Mouse (Mus musculus): ENCODE data around the gene Cdhr3.
A peak's percentile ranks its signal among the peaks of the same experiment; 100 is the strongest.

Cdhr3 gene

GRCm38 (mm10) chr12:33035719-33036521 lies 56.8 kb downstream of the Cdhr3 start:
- DNase-seq (ENCODE audit: low read depth, low spot score) = peak; percentile 62

- no peak for DNase-seq (ENCODE audit: low read depth, low spot score)
Measured at GRCm38 (mm10) chr12:33035089-33035718, 57.5 kb downstream of the Cdhr3 start.

DNA sequence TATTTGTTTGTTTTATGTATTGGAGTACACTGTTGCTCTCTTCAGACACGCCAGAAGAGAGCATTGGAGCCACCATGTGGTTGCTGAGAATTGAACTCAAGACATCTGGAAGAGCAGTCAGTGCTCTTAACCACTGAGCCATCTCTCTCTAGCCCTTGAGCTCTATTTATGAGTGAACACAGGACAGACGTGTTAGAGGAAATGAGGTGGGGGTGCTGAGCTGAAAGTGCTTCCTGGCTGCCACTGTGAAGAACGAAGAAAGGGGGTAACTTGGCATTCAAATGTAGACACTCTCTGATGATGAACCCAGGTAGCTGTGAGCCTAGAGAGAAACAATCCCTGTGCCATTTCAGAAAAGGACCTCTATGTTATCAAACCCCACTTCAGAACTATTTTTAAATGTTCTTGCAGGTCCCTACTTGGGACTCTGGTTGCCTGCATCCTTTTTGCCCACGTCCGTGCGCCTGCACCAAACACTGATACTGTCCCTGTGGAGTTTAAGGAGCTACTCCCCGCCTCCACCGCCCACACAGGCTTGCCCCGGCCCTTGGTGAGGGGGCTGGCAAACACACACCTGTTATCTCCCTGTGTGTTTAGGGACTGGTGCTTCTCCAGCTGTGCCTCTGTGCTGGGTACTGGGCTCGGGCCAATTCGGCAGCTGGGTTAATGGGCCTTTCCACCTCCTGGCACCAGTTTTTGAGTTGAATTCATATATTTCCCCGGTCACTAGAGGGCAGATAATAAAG lies 58.2 kb downstream of the Cdhr3 start:
- DNase-seq (ENCODE audit: low read depth, low spot score) = peak; percentile 58

- DNase-seq (ENCODE audit: low read depth, low spot score) = no peak
Measured at GRCm38 (mm10) chr12:33033221-33033620, 59.5 kb downstream of the Cdhr3 start.

DNA sequence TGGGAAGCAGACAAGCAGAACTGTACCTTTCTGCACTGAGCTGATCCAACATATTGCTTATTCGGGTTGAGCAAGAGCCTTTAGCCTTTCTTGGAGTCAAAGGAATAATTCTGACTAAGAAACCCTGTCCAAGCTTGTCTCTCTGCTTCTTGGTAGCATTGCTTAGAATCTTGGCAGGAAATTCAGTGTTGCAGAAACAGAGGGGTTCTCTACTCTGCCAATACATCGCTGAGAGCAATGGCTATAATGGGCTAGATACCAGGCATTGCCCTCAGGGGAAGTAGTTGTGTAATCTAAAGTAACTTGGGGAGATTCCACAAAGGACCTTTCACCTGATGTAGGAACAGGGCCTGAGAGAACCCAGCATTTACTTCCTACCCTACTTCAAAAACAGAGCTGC lies 62.1 kb downstream of the Cdhr3 start:
- DNase-seq (ENCODE audit: low read depth, low spot score) = no peak

- DNase-seq (ENCODE audit: low read depth, low spot score) = no peak
Measured at GRCm38 (mm10) chr12:33030066-33030465, 62.6 kb downstream of the Cdhr3 start.

GRCm38 (mm10) chr12:33028708-33029107 lies 64.0 kb downstream of the Cdhr3 start:
- no peak for DNase-seq (ENCODE audit: low read depth, low spot score)

DNA sequence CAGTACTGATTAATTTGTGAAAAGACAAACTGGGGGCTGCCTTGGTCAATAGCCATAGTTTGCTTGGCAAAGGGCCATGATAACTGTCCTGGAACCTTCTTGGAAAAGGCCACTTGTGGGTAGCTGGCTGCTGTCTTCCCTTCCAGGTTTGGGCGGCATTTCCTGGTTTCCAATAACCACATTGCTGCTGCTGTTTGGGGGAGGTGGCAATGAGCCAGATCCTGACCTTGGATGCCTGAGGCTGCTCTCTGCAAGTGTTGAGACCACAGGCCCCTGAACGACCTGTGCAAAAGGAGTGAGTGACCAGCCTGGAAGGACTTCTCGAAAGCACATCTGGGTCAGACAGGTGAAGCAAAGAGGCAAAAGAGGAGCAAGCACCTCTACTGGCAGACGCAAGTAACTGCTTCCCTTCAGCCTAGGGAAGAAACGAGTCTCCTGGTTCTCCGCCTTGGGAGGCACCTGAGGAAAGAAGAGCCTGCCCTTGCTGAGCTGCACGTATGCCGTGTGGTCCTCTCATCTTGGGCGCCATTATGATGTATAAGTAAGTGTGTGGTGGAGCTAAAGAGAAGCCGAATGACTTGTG lies 64.5 kb downstream of the Cdhr3 start:
- DNase-seq (ENCODE audit: low read depth, low spot score) = no peak

- DNase-seq (ENCODE audit: low read depth, low spot score) = peak; percentile 92
Measured at GRCm38 (mm10) chr12:33027093-33027492, 65.6 kb downstream of the Cdhr3 start.

DNA sequence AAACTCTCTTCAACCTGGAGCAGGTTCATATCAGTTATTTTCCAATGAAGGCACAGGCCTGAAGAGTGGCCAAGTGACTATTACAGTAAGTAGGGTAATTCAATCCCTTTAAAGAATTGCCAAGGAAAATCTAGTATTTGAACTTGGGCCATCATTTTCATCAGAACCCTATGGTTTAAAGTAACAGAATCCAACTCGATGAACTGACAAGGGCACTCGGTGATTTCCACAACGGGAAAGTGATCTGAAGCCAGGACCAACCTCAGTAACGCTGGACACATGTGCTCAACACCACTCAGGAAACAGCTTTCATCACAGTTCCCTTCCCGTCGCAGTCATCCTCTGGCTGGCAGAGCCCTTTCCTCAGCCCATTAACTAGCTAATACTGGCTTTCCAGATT lies 68.2 kb downstream of the Cdhr3 start:
- DNase-seq (ENCODE audit: low read depth, low spot score) = no peak

- no peak for DNase-seq (ENCODE audit: low read depth, low spot score)
Measured at GRCm38 (mm10) chr12:33021751-33022150, 70.9 kb downstream of the Cdhr3 start.

- DNase-seq (ENCODE audit: low read depth, low spot score) = no peak
Measured at GRCm38 (mm10) chr12:33021140-33021539, 71.5 kb downstream of the Cdhr3 start.

- DNase-seq (ENCODE audit: low read depth, low spot score) = no peak
Measured at GRCm38 (mm10) chr12:33020011-33020410, 72.7 kb downstream of the Cdhr3 start.

DNA sequence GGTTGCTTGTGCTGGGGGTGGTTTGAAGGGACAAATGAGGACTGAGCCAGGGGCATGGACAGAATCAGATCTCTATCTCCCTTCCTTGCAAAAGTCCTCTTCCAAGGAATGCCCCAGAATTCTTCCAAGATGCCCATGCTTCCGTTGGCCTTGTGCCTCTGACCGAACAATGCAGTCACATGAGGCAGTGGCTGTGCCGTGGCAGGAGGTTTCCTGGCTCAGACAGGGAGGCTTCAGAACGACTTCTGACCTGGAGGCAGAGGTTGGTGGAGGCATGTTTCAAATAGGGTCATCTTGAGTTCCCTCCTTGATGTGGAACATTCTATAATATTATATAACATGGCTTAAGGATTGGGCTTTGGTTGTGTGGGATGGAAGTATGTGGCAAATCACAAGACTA lies 74.1 kb downstream of the Cdhr3 start:
- no peak for DNase-seq (ENCODE audit: low read depth, low spot score)

DNA sequence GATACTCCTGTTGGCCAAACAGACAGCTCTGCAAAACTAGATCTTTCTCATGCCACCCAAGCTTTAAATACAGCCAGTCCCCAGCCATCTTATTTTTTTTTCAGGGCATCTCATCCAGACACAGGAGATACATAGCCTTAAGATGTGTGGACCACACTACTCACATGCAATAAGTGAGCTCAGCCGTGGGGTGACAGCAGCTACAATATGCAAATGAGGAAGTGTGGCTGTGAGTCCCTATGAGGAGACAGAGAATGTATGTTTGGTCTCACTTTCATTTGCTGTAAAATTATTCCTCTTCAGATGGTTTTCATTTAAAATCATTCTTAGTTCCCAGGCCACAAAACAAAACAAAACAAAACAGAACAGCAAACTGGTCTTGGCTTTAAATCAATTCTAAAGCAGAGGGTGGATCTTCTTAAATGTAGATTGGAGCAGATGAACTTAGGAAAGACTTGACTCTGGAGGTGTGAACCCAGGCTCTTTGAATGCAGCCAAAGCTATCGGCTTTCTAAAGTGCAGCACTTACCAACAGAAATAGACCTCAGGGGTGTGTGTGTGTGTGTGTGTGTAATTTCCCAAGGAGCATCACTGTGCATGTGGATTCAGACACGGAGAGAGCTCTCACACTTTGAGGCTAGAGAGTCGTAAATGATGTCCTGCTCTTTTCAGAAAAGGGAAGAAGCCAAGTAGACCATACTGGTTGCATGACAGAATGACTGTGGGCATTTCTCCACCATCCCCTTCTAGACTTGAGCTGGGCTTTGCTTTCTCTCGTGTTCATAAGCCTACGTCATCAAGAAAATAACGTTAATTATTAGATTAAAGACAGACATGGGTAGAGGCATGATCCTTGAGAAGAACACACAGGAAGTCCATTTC lies 75.6 kb downstream of the Cdhr3 start:
- peak; percentile 41 for DNase-seq (ENCODE audit: low read depth, low spot score)

- DNase-seq (ENCODE audit: low read depth, low spot score) = no peak
Measured at GRCm38 (mm10) chr12:33015103-33015502, 77.6 kb downstream of the Cdhr3 start.

- DNase-seq (ENCODE audit: low read depth, low spot score) = no peak
Measured at GRCm38 (mm10) chr12:33014050-33014796, 78.5 kb downstream of the Cdhr3 start.

DNA sequence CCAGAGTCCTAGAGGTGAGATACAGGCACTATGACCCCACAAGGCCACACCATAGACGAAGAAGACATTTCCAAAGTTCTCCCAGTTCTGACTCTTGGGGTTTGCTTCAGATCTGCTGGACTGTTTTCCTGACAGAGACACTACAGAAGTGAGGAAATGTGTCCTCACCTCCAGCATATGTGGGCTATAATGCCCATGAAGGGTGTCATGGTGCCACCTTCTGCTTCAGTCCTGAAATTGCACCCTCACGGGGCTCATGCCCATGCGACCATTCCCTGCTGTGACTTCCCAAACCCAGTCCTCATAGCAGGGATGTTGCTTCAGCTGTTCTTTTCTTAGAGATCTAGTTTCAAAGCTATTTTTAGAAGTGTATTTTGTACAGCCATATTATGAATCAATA lies 82.6 kb downstream of the Cdhr3 start:
- peak; percentile 83 for DNase-seq (ENCODE audit: low read depth, low spot score)

GRCm38 (mm10) chr12:33009206-33009966 lies 83.3 kb downstream of the Cdhr3 start:
- DNase-seq (ENCODE audit: low read depth, low spot score) = no peak

Measured in CD4-positive, CD25-positive, alpha-beta regulatory T cell, adult 2 months (primary cell).